Mouse (Mus musculus): ENCODE results near the gene Wdr45. TPM values are rescaled to one million over a fixed set of nuclear protein-coding genes. Genes with fewer than 3 reads are reported as not detected.
A peak's percentile ranks its signal among the peaks of the same experiment; 100 is the strongest.
"Not testable (repeated sequence)": the region's sequence is repeated elsewhere in the genome, so short reads cannot be mapped to it uniquely, and the experiment has no call there.

The Wdr45 gene
- polyA plus RNA-seq, 1 experiment from 2014 or later: 222 TPM

GRCm38 (mm10) chrX:7680864-7681263 is 33.3 kb upstream of the Wdr45 start, which contains the start of gene Magix:
Gene Magix, minus strand, starts transcription at chrX:7681251.
- Histone ChIP-seq H3K4me1 (ENCODE audit: insufficient read depth, low read depth, low read length) (no peaks in the 10 kb centered on the region), H3K27me3 (replicated peaks; ENCODE audit: insufficient read depth, low read length) (no peaks in the 10 kb centered on the region), H3K4me2 (replicated peaks; ENCODE audit: low read depth, low read length) (peak within 1 kb of the TSS; percentile 52), H3K36me3 (ENCODE audit: insufficient read depth, low read length) (no peaks in the 10 kb centered on the region), H3K27ac (ENCODE audit: low read length) (peak within 1 kb of the TSS; percentile 32; the same call in 1 of the 2 replicates), H3K9me3 (ENCODE audit: low read length) (no peaks in the 10 kb centered on the region), H3K4me3 (ENCODE audit: low read depth, low read length) (no peak within 1 kb of the TSS; the same call in 1 of the 2 replicates), H3K9ac (replicated peaks; ENCODE audit: low read depth) (no peak within 1 kb of the TSS)
- TF ChIP-seq EP300 (IDR thresholded peaks at IDR 0.05): no peak
- WGBS: 61% methylated on average over 13 of the region's 14 CpGs
- ATAC-seq (no peak), DNase-seq (ENCODE audit: low spot score) (no peak)

- WGBS: 100% methylated on average over 2 of the region's 2 CpGs
- H3K27ac ChIP-seq (ENCODE audit: low read length): no peak overlapping the region
- H3K4me2 ChIP-seq (replicated peaks; ENCODE audit: low read depth, low read length): no peak overlapping the region
- H3K9ac ChIP-seq (replicated peaks; ENCODE audit: low read depth): no peak overlapping the region
- H3K9me3 ChIP-seq (ENCODE audit: low read length): no peaks in the 10 kb centered on the region
- no peaks in the 10 kb centered on the region for H3K27me3 ChIP-seq (replicated peaks; ENCODE audit: insufficient read depth, low read length)
- ATAC-seq: no peak
- DNase-seq (ENCODE audit: low spot score): no peak
- H3K36me3 ChIP-seq (ENCODE audit: insufficient read depth, low read length): no peaks in the 10 kb centered on the region
- TF ChIP-seq EP300 (IDR thresholded peaks at IDR 0.05) (no peak), CTCF (IDR thresholded peaks at IDR 0.05) (no peak)
- no peaks in the 10 kb centered on the region for H3K4me1 ChIP-seq (ENCODE audit: insufficient read depth, low read depth, low read length)
- H3K4me3 ChIP-seq (ENCODE audit: low read depth, low read length): no peak overlapping the region
Observed at GRCm38 (mm10) chrX:7688321-7688720, 25.8 kb upstream of the Wdr45 start.

- 50% methylated on average over 3 of the region's 3 CpGs for WGBS
- peak; percentile 89 for ATAC-seq
Observed at GRCm38 (mm10) chrX:7690486-7690885, 23.6 kb upstream of the Wdr45 start.

GRCm38 (mm10) chrX:7692862-7693261 is 21.3 kb upstream of the Wdr45 start:
- H3K4me2 ChIP-seq (replicated peaks; ENCODE audit: low read depth, low read length): no peak overlapping the region
- H3K27me3 ChIP-seq (replicated peaks; ENCODE audit: insufficient read depth, low read length): no peaks in the 10 kb centered on the region
- 27% methylated on average over 4 of the region's 4 CpGs for WGBS
- H3K4me1 ChIP-seq (ENCODE audit: insufficient read depth, low read depth, low read length): no peaks in the 10 kb centered on the region
- no peak overlapping the region for H3K27ac ChIP-seq (ENCODE audit: low read length)
- TF ChIP-seq CTCF (IDR thresholded peaks at IDR 0.05) (peak; percentile 67), EP300 (IDR thresholded peaks at IDR 0.05) (no peak)
- no peak overlapping the region for H3K4me3 ChIP-seq (ENCODE audit: low read depth, low read length)
- peak; percentile 42 for DNase-seq (ENCODE audit: low spot score)
- H3K9ac ChIP-seq (replicated peaks; ENCODE audit: low read depth): no peak overlapping the region
- no peak for ATAC-seq
- H3K36me3 ChIP-seq (ENCODE audit: insufficient read depth, low read length): no peaks in the 10 kb centered on the region
- no peaks in the 10 kb centered on the region for H3K9me3 ChIP-seq (ENCODE audit: low read length)

More at GRCm38 (mm10) chrX:7690486-7690885, 23.6 kb upstream of the Wdr45 start:
- TF ChIP-seq CTCF (IDR thresholded peaks at IDR 0.05) (no peak), EP300 (IDR thresholded peaks at IDR 0.05) (no peak)
- no peak overlapping the region for H3K4me3 ChIP-seq (ENCODE audit: low read depth, low read length)
- peak; percentile 67 for DNase-seq (ENCODE audit: low spot score)
- H3K9me3 ChIP-seq (ENCODE audit: low read length): no peaks in the 10 kb centered on the region
- H3K9ac ChIP-seq (replicated peaks; ENCODE audit: low read depth): no peak overlapping the region
- H3K4me1 ChIP-seq (ENCODE audit: insufficient read depth, low read depth, low read length): no peaks in the 10 kb centered on the region
- no peak overlapping the region for H3K27ac ChIP-seq (ENCODE audit: low read length)
- no peaks in the 10 kb centered on the region for H3K36me3 ChIP-seq (ENCODE audit: insufficient read depth, low read length)
- H3K27me3 ChIP-seq (replicated peaks; ENCODE audit: insufficient read depth, low read length): no peaks in the 10 kb centered on the region
- no peak overlapping the region for H3K4me2 ChIP-seq (replicated peaks; ENCODE audit: low read depth, low read length)

- Histone ChIP-seq H3K36me3 (ENCODE audit: insufficient read depth, low read length) (no peaks in the 10 kb centered on the region), H3K4me3 (ENCODE audit: low read depth, low read length) (0 out of 2 replicates have a peak overlapping the region, but pooled peaks have one; percentile 54), H3K4me1 (ENCODE audit: insufficient read depth, low read depth, low read length) (no peaks in the 10 kb centered on the region), H3K9ac (replicated peaks; ENCODE audit: low read depth) (no peak overlapping the region), H3K9me3 (ENCODE audit: low read length) (no peaks in the 10 kb centered on the region), H3K27ac (ENCODE audit: low read length) (no peak overlapping the region), H3K27me3 (replicated peaks; ENCODE audit: insufficient read depth, low read length) (no peaks in the 10 kb centered on the region), H3K4me2 (replicated peaks; ENCODE audit: low read depth, low read length) (0 out of 2 replicates have a peak overlapping the region, but pooled peaks have one; percentile 27)
- TF ChIP-seq EP300 (IDR thresholded peaks at IDR 0.05): no peak
- no peak for TF ChIP-seq CTCF (IDR thresholded peaks at IDR 0.05)
- WGBS: 32% methylated on average over 6 of the region's 6 CpGs
- ATAC-seq (peak; percentile 11; the same call in 1 of the 2 replicates), DNase-seq (ENCODE audit: low spot score) (no peak)
Observed at GRCm38 (mm10) chrX:7696520-7696919, 17.6 kb upstream of the Wdr45 start.

GRCm38 (mm10) chrX:7696954-7697381 is 17.2 kb upstream of the Wdr45 start, which contains the start of gene Gpkow:
Gene Gpkow, plus strand, starts transcription at chrX:7697131.
- Histone ChIP-seq H3K4me2 (replicated peaks; ENCODE audit: low read depth, low read length) (peak within 1 kb of the TSS; percentile 50), H3K27ac (ENCODE audit: low read length) (peak within 1 kb of the TSS; percentile 54; the same call in 1 of the 2 replicates), H3K27me3 (replicated peaks; ENCODE audit: insufficient read depth, low read length) (no peaks in the 10 kb centered on the region), H3K4me3 (ENCODE audit: low read depth, low read length) (peak within 1 kb of the TSS; percentile 54), H3K9ac (replicated peaks; ENCODE audit: low read depth) (peak within 1 kb of the TSS; percentile 39; the same call in 1 of the 2 replicates), H3K36me3 (ENCODE audit: insufficient read depth, low read length) (no peaks in the 10 kb centered on the region), H3K4me1 (ENCODE audit: insufficient read depth, low read depth, low read length) (no peaks in the 10 kb centered on the region), H3K9me3 (ENCODE audit: low read length) (no peaks in the 10 kb centered on the region)
- ATAC-seq (peak; percentile 98), DNase-seq (ENCODE audit: low spot score) (peak; percentile 96)
- no peak for TF ChIP-seq CTCF (IDR thresholded peaks at IDR 0.05)
- TF ChIP-seq EP300 (IDR thresholded peaks at IDR 0.05): no peak
- 9% methylated on average over 31 of the region's 33 CpGs for WGBS

- not testable (repeated sequence) for H3K9ac ChIP-seq (replicated peaks; ENCODE audit: low read depth); DNase-seq (ENCODE audit: low spot score); H3K27ac ChIP-seq (ENCODE audit: low read length); H3K36me3 ChIP-seq (ENCODE audit: insufficient read depth, low read length); H3K4me1 ChIP-seq (ENCODE audit: insufficient read depth, low read depth, low read length); H3K27me3 ChIP-seq (replicated peaks; ENCODE audit: insufficient read depth, low read length); H3K9me3 ChIP-seq (ENCODE audit: low read length)
- ATAC-seq: peak; percentile 12; the same call in 1 of the 2 replicates
- WGBS: 26% methylated on average over 4 of the region's 12 CpGs
- Histone ChIP-seq H3K4me3 (ENCODE audit: low read depth, low read length) (peak overlapping the region; percentile 21; the same call in 1 of the 2 replicates), H3K4me2 (replicated peaks; ENCODE audit: low read depth, low read length) (peak overlapping the region; percentile 37)
Observed at GRCm38 (mm10) chrX:7713764-7714134, 384 bp upstream of the Wdr45 start.
